Mouse (Mus musculus): ENCODE data around the gene Il21r. TPM values are rescaled to one million over a fixed set of nuclear protein-coding genes. Genes with fewer than 3 reads are reported as not detected.

Gene Il21r
- polyA plus RNA-seq, 1 experiment from 2014 or later = 0.52 TPM

DNA sequence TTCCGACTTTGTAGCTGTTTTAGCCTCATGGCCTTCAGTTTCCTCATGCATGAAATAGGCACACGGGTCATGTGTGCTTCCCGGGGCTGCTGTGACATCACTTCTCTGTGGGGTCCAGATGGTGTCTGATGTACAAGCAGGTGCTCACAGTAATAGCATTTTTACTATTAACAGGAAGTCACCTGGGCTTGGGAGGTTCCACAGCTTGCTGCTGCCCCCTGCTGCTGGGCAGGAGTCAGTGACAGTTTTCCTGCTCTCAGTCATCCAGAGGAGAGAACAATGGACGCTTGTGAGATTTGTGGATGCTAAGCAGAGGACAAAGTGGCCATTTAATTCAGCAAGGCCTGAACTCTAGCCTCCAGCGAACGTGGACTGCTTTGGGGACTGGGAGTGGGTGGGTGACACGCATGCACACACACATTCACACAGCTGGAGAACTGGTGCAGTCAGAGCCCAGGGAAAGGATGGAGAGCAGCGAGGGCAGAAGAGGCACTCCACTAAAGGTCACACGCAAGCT, 35.7 kb downstream of the Il21r start:
- H3K4me2 ChIP-seq (replicated peaks) = no peak overlapping the region
- H3K9me3 ChIP-seq = no peaks in the 10 kb centered on the region
- H3K27me3 ChIP-seq (replicated peaks) = no peaks in the 10 kb centered on the region
- 51% methylated on average over 9 of the region's 9 CpGs for WGBS
- peaks cover 37% of the 10 kb centered on the region for H3K36me3 ChIP-seq
- ATAC-seq = peak; percentile 64
- H3K27ac ChIP-seq = no peak overlapping the region
- no peaks in the 10 kb centered on the region for H3K4me1 ChIP-seq (replicated peaks)
- H3K9ac ChIP-seq = no peak overlapping the region
- H3K4me3 ChIP-seq (replicated peaks) = no peak overlapping the region

DNA sequence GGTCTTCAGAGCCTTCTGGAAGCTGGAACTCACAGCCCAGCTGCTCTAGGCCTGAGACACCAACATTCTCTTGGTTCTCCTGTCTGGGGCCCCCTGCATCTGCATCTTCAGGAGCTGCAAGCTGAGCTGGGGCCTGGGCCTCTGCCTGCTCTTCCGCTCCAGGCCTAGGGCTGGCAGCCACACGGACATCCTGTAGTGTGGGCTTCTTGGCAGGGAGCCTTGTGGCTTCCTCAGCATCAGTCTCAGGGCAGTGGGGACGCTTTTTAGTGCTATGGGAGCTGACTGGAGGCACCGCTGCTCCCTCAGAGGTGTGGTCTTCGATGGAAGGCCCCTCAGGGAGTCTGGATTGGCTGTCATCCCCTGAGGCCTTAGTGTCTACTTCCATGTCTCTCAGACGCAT, 40.7 kb downstream of the Il21r start:
- no peaks in the 10 kb centered on the region for H3K4me1 ChIP-seq (replicated peaks)
- no peak overlapping the region for H3K4me3 ChIP-seq (replicated peaks)
- no peak overlapping the region for H3K27ac ChIP-seq
- WGBS = 77% methylated on average over 6 of the region's 6 CpGs
- no peaks in the 10 kb centered on the region for H3K9me3 ChIP-seq
- peaks cover 66% of the 10 kb centered on the region for H3K36me3 ChIP-seq
- no peak overlapping the region for H3K9ac ChIP-seq
- no peaks in the 10 kb centered on the region for H3K27me3 ChIP-seq (replicated peaks)
- no peak for ATAC-seq
- no peak overlapping the region for H3K4me2 ChIP-seq (replicated peaks)

DNA sequence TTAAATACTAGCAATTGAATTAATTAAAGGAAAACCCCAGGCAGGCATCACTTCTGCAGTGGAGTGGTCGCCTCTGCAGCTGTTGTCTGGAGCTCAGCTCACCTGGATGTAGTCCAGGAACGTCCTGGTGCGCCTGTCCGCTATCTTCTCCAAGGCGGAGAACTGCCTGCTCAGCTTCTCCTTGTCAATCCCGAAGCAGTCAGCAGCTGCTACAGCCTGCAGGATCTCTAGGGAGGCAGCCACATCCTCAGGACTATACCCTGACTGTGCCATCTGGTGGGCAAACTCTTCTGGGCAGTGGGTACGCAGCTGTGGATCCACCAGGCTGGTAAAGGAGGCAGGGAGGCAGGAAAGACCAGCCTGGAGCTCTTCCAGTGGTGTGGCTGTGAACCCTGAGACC, 42.2 kb downstream of the Il21r start:
- Histone ChIP-seq H3K9me3 (no peaks in the 10 kb centered on the region), H3K27ac (no peak overlapping the region), H3K27me3 (replicated peaks) (no peaks in the 10 kb centered on the region), H3K9ac (no peak overlapping the region), H3K4me1 (replicated peaks) (no peaks in the 10 kb centered on the region), H3K36me3 (peaks cover 70% of the 10 kb centered on the region), H3K4me2 (replicated peaks) (no peak overlapping the region), H3K4me3 (replicated peaks) (no peak overlapping the region)
- WGBS = 89% methylated on average over 7 of the region's 7 CpGs
- no peak for ATAC-seq

DNA sequence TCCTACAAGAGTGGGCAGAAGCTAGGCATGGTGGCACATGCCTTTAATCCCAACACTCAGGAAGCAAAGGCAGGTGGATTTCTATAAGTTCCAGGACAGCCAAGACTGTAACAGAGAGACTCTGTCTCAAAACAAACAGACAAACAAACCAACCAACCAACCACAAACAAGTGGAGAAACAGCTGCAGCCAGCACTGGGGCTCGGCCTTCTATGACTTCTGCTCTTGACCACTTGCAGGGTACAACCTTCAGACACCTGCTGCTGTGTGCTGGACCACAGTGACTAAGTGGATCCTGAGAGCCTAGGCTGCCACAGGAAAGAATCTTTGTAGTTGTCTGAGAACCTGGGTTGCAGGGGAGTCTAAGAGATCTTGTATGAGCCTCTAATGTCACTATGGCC, 45.8 kb downstream of the Il21r start:
- H3K36me3 ChIP-seq = peaks cover 55% of the 10 kb centered on the region

DNA sequence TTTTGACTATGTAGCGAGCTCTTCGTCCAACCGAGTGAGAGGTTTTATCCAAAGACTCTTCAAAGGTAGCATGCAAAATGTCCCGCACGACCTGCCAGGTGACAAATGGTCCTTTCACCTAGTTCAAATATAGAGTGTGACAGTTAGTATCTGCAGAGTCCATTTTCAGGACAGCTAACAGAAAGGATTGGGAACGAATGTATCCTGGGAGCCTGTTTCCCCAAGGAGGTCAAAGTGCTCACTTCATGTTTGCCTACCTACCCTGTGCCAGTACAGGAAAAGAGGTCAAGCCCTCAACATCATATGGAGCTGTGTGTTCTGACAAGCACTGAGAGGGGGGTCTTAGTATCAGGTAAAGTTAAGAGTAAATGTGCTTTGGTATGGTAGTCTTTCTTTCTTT, 54.3 kb downstream of the Il21r start:
- Histone ChIP-seq H3K27ac (no peak overlapping the region), H3K4me2 (replicated peaks) (no peak overlapping the region), H3K9me3 (no peaks in the 10 kb centered on the region), H3K4me3 (replicated peaks) (no peak overlapping the region), H3K36me3 (peaks cover 70% of the 10 kb centered on the region), H3K9ac (no peak overlapping the region), H3K27me3 (replicated peaks) (no peaks in the 10 kb centered on the region), H3K4me1 (replicated peaks) (no peaks in the 10 kb centered on the region)
- ATAC-seq = no peak
- 95% methylated on average over 6 of the region's 6 CpGs for WGBS

More for the DNA sequence above, 45.8 kb downstream of the Il21r start:
- Histone ChIP-seq H3K9ac (no peak overlapping the region), H3K4me3 (replicated peaks) (no peak overlapping the region), H3K9me3 (no peaks in the 10 kb centered on the region), H3K27me3 (replicated peaks) (no peaks in the 10 kb centered on the region), H3K4me1 (replicated peaks) (no peaks in the 10 kb centered on the region), H3K27ac (no peak overlapping the region), H3K4me2 (replicated peaks) (no peak overlapping the region)
- no peak for ATAC-seq
- WGBS = 90% methylated on average over 1 of the region's 1 CpGs

DNA sequence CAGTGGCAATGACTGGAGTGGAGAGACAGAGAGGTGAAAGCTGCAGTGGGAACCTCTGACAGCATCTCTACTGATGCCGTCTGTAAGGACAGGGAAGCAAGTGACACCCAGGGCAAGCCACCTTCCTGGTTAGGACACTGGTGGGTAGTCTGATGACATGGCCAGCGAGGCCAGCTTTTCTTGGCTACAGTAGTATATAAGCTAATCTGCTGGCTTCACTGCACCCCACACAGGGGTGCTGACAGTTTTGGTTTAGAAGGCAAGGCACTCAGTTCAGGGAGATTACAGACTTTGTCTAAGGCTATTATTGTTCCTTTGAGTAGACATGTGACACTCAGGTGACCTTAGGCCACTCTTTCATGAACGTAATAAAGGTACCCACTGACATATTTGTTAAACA, 60.4 kb downstream of the Il21r start:
- no peak overlapping the region for H3K27ac ChIP-seq
- no peaks in the 10 kb centered on the region for H3K9me3 ChIP-seq
- H3K36me3 ChIP-seq = peaks cover 46% of the 10 kb centered on the region
- H3K27me3 ChIP-seq (replicated peaks) = no peaks in the 10 kb centered on the region
- no peak overlapping the region for H3K4me2 ChIP-seq (replicated peaks)
- WGBS = 77% methylated on average over 3 of the region's 3 CpGs
- H3K9ac ChIP-seq = no peak overlapping the region
- no peak for ATAC-seq
- H3K4me1 ChIP-seq (replicated peaks) = no peaks in the 10 kb centered on the region
- H3K4me3 ChIP-seq (replicated peaks) = no peak overlapping the region

DNA sequence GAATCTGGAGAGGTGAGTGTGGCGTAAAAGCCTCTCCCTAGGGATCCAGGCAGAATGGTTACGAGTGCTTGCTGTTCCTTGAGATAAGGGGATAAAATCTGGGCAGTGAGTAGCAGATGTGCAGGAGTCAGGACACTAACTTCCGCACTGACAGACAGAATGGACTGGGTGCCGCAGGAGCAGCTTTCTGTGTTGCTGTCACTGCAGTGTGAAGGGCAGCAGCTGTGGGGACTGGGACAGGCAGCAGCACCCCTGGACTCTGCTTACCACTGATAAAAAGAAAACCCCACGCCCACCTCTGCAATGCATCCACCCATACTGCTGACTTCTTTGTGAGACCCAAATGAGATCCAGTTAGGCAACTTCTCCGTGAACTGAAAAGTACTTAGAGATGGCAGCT, 67.6 kb downstream of the Il21r start:
- Histone ChIP-seq H3K27ac (no peak overlapping the region), H3K4me3 (replicated peaks) (no peak overlapping the region), H3K4me2 (replicated peaks) (no peak overlapping the region), H3K27me3 (replicated peaks) (no peaks in the 10 kb centered on the region), H3K9me3 (no peaks in the 10 kb centered on the region), H3K9ac (no peak overlapping the region), H3K36me3 (peaks cover 80% of the 10 kb centered on the region), H3K4me1 (replicated peaks) (no peaks in the 10 kb centered on the region)
- WGBS = 86% methylated on average over 6 of the region's 6 CpGs
- ATAC-seq = no peak

DNA sequence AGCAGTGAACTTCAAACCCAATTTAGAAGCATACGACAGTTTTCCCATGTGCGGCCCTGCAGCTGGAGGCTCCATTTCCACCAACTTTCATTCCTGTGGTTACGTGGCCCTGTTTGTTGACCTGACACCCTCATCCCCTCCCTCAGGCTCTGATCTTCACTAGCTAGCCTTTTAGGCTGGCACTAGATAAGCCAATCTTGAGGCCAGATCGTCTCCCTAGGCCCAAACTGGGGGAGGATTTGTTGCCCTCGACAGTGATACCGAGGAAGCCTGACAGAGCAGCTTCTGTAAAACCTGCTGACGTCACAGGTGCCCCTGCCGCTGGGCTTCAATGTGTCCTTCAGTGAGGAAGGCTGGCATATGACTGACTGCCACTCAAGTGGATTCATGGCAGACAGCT, 68.2 kb downstream of the Il21r start:
- WGBS = 90% methylated on average over 8 of the region's 8 CpGs
- Histone ChIP-seq H3K36me3 (peaks cover 83% of the 10 kb centered on the region), H3K4me3 (replicated peaks) (no peak overlapping the region), H3K9me3 (no peaks in the 10 kb centered on the region), H3K4me1 (replicated peaks) (no peaks in the 10 kb centered on the region), H3K4me2 (replicated peaks) (no peak overlapping the region), H3K27me3 (replicated peaks) (no peaks in the 10 kb centered on the region), H3K27ac (no peak overlapping the region), H3K9ac (no peak overlapping the region)
- ATAC-seq = no peak

DNA sequence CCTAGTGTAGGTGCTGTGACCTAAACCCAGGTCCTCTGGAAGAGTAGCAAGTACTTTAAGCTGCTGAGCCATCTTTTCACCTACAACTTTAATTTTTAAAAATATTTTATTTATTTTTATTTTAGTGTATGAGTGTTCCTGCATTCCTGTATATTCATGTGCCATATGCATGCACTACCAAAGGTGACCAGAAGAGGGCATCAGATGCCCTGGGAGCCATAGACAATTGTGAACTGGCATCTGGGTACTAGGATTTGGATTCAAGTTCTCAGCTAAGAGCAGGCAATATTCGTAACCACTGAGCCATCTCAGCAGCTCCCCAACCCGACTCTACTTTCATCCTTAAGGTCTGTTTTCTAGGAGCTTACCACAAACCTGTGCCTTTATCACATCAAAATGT, 71.7 kb downstream of the Il21r start:
- Histone ChIP-seq H3K36me3 (peaks cover 83% of the 10 kb centered on the region), H3K9ac (no peak overlapping the region), H3K9me3 (no peaks in the 10 kb centered on the region), H3K4me1 (replicated peaks) (no peaks in the 10 kb centered on the region), H3K27ac (no peak overlapping the region), H3K4me3 (replicated peaks) (no peak overlapping the region), H3K4me2 (replicated peaks) (no peak overlapping the region), H3K27me3 (replicated peaks) (no peaks in the 10 kb centered on the region)
- 94% methylated on average over 2 of the region's 2 CpGs for WGBS
- no peak for ATAC-seq

DNA sequence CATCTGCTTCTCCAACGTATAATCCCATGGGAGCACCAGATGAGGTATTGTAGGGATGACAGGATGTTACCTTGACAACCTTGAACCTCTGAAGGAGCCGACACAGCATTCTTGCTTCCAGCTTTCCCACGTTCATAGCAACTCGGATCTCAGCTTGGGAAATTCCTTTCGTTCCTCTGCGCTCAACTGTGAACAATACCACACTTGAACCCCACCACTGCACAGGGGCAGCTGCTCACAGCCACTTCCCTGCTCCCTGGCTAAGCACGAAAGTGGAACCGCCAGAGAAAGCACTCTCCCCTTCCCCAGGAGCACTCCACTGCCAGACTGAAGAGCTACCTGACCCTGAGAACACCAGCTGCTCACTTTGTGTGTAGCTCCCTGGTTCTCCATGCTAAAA, 75.5 kb downstream of the Il21r start:
- Histone ChIP-seq H3K27me3 (replicated peaks) (no peaks in the 10 kb centered on the region), H3K36me3 (peaks cover 72% of the 10 kb centered on the region), H3K9ac (no peak overlapping the region), H3K4me1 (replicated peaks) (no peaks in the 10 kb centered on the region), H3K27ac (no peak overlapping the region), H3K4me2 (replicated peaks) (no peak overlapping the region), H3K4me3 (replicated peaks) (no peak overlapping the region), H3K9me3 (no peaks in the 10 kb centered on the region)
- WGBS = 84% methylated on average over 8 of the region's 8 CpGs
- no peak for ATAC-seq

DNA sequence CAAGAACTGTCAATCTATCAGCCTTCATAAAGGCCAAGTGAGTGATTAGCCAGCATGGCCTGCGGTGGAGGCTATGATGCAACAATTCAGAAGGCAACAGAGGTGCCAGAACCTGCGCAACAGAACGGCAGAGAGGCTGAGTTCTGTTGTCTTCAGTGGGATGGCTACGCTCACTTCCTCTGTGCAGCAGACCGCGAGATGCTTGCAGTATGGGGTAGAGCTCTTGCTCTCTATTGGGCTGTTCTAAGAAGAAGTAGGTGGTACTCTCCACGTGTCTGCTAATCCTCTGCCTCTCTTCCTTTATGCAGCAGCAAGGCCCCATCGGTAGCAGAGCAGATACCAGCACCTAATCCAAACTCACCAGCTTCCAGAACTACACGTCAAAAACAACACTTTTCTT, 76.7 kb downstream of the Il21r start:
- H3K36me3 ChIP-seq = peaks cover 63% of the 10 kb centered on the region
- H3K4me2 ChIP-seq (replicated peaks) = no peak overlapping the region
- no peak overlapping the region for H3K27ac ChIP-seq
- no peaks in the 10 kb centered on the region for H3K27me3 ChIP-seq (replicated peaks)
- 86% methylated on average over 9 of the region's 9 CpGs for WGBS
- no peak overlapping the region for H3K4me3 ChIP-seq (replicated peaks)
- H3K9me3 ChIP-seq = no peaks in the 10 kb centered on the region
- H3K4me1 ChIP-seq (replicated peaks) = no peaks in the 10 kb centered on the region
- no peak overlapping the region for H3K9ac ChIP-seq
- ATAC-seq = no peak

All from intestine, embryonic 15.5 days (tissue).